ENCODE assay signal across 19 mouse cellular contexts in the genomic region with DNA sequence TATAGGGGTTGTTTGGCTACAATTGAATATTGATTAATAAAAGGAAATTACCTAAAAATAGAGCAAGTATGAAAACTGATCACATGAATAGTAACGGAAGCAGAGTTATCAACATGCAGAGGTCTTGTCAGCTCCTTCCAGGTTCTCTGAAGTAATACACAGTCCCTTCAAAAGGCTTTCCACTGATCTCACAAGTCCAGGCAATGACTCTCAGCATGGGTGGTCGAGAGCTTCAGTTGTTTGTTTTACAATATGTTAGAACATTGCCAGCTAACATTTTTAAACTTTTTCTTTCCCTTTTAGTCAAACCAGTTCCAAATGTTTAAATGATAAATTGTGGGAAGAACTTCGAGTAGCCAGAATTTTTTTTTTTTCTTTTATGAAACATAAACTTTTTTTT.
"Had no signal": no experiment of that assay in that cellular context is flagged by ENCODE, and none has a peak within 500 bp of the region (broad histone marks: within the 10 kb centered on the region; RNA-seq: fewer than 3 reads in every experiment).

No protein-coding gene starts in this region.

- DNase-seq: lung, adult 18-20 months; lung, postnatal 10 days; lung, postnatal 36 days; midbrain, embryonic 14.5 days; retina, postnatal 1 day; right cerebral cortex, adult 18-20 months; right cerebral cortex, postnatal 25 days; right cerebral cortex, postnatal 4 days; spleen, adult 18-20 months; thymus, adult 18-20 months; thymus, postnatal 14 days; thymus, postnatal 36 days had no signal

- H3K27me3 ChIP-seq: midbrain, embryonic 12.5 days; neural tube, embryonic 13.5 days; neural tube, embryonic 15.5 days had no signal

- H3K4me3 ChIP-seq: midbrain, embryonic 10.5 days; midbrain, embryonic 12.5 days; myocyte; neural tube, embryonic 13.5 days; neural tube, embryonic 15.5 days had no signal

- H3K4me2 ChIP-seq: midbrain, embryonic 12.5 days; neural tube, embryonic 13.5 days; neural tube, embryonic 15.5 days had no signal

- ATAC-seq: midbrain, embryonic 16.5 days had no signal

- H3K9ac ChIP-seq: liver, embryonic 14.5 days; midbrain, embryonic 12.5 days; neural tube, embryonic 13.5 days; neural tube, embryonic 15.5 days had no signal

- H3K36me3 ChIP-seq: midbrain, embryonic 10.5 days; midbrain, embryonic 12.5 days; neural tube, embryonic 13.5 days; neural tube, embryonic 15.5 days had no signal

- H3K27ac ChIP-seq: liver, embryonic 14.5 days; midbrain, embryonic 10.5 days; midbrain, embryonic 12.5 days; neural tube, embryonic 13.5 days; neural tube, embryonic 15.5 days had no signal

- H3K4me1 ChIP-seq: midbrain, embryonic 10.5 days; midbrain, embryonic 12.5 days; neural tube, embryonic 13.5 days; neural tube, embryonic 15.5 days had no signal

- H3K9me3 ChIP-seq: midbrain, embryonic 10.5 days; midbrain, embryonic 12.5 days; neural tube, embryonic 13.5 days; neural tube, embryonic 15.5 days had no signal
